Mouse (Mus musculus) lung, postnatal 14 days (tissue): Measurements from ENCODE around the gene Mlec.

Experiments used
- DNase-seq: peaks from one replicate; pipeline ENCODE4 v3.0.0; 2021

Gene Mlec

DNA sequence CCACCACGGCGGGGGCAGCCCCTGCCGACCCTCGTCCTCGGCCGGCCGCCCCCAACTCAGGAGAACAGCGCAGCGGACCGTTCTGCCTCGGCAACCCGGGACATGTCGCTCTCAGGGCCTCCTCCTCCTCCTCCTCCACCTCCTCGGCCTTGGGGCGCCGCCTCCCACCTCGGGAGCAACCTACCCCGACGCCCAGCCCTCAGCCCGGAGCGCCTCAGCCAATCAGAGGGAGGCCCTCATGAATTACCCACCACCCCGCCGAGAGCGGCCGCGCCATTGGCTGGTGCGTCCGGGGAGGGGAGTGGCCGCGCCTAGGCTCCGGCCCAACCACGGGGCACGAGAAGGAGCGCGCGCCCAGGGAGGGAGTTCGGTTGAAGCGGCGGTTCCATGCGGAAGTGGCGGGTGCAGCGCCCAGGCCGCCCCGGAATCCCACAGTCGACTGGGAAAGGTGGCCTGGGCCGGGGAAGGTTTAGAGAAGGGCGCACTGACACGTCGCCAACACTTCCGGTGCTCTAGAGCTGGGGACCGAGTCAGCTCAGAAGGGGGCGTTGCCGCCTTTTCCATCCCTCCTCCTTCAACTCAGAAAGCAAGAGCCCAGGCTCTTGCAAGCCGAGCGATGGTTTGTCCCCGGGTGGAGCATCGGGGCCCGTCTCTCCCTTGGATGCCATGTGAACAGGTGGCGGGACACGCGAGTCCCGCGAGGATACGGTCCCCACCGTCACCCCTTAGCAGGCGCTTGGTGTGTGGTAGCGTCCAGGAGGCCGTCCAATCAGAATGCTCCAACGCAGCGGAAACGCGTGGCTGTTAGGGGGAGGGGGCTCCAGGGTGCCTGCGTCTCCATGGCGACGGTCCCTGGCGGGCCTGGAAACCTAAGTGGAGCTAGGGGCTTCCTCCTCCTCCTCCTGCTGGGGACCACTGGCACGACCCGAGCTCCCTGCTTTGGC lies at the start of gene Mlec:
TSS of gene Mlec (minus strand) at position 140 of the 944 bp plus-strand sequence.
- DNase-seq: peak; percentile 98

GRCm38 (mm10) chr5:115207244-115207643 lies 49.3 kb upstream of the Mlec start:
- no peak for DNase-seq

DNA sequence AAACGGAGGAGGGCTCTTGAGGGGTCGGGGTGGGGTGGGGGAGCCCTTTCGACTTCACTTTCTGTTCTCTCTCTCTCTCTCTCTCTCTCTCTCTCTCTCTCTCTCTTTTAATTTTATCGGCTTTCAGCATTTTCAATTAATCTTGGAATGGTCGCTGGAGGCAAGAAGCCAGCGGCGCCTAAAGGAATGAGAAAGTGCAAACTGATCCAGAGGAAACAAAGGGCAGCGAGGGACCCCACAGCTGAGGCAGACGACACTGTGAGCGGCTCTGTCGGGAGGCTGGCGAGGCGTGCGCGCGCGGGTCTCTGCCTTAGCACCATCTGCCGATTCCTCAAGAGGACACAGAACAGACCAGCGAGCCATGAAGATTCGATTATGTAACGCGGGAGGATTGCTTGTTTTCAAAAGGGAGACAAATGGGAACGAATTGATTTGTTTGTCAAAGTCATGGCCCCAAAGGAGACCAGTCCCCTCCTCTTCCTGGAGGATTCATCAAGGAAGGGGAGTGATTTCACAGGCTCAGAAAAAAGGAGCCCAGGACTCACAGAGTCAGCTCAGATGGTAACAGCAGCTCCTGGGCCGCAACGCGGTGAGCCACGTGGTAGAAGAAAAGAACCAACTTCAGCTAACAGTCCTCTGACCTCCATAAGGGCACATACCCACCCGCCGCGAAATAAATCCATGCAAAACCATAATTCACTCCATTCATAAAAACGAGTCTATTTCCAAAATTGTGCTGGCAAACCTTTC lies 46.8 kb upstream of the Mlec start:
- DNase-seq: peak; percentile 42

- DNase-seq: peak; percentile 48
Measured at GRCm38 (mm10) chr5:115203735-115204561, 46.0 kb upstream of the Mlec start.

DNA sequence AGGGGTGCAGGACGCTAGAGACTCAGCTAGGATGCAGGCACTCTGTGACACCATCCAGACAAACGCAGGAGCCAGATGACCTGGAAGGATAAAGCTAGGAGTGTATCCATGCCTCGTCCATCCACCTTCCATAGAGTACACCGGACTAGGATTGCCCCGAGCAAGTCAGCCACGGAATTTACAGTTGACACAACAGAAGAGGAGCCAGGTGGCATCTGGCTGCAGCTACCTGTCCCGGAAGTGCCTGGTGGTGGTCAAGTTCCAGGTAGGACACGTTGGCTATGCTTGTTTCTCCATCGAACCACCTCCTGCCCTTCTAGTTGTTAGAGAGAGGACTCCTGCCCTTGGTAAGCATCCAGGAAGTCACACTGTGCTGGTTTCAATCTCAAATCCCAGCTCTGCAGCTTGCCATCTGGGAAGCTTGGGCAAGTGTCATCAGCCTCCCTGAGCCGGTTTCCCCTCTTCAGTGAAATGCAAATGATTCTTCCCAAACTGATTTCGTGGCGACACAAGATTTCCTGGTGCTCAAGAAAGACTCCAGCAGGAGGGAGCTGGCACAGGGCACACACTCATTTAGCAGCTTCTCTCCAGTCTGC lies 36.7 kb upstream of the Mlec start:
- no peak for DNase-seq

DNA sequence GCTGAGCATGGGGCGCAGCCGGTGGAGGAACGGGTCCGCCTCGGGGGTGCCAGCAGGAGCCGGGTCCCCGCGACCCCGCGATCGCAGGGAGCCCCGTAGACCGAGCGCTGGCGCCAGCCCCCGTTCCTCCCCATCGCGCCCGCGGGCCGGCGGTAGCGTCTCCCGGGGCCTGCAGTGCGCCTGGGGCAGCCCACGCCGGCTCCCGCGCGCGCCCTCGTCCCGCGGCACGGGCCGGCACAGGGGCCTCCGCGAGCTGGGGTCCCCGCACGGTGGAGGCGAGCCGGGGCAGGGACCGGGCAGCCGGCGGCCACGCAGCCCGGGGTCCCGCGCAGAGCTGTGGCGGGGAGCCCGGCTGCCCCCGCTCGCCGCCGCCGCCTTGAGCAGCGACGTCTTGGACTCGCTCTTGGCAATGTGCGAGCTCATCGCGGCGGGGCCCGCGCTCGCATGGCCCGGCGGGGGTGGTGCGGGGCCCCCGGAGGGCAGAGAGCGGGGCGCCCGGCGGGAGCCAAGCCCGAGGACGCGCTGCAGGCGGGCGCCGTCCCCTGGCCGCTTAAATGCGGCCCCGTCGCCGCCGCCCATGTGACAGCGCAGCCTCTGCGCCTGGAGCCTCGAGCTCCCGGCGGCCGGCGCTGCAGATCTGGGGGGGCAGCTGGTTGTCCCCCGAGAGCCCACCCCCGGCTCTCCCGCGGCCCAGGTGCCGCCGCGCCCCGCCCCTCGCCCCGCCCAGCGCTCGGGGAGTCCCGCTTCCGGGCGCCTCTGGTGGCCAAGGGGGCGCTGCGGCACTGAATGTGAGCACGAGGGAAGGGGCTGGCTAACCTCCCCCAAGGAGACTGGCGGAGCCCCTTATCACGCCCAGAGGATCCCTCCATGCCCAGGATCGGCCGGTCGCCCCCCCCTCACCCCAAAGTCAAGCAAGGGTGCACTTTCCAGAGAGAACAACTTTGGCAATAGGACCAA lies 36.0 kb upstream of the Mlec start, which contains the start of gene Cabp1:
TSS of gene Cabp1 (minus strand) at position 713 of the 957 bp plus-strand sequence.
- DNase-seq: peak; percentile 52

- peak; percentile 61 for DNase-seq
Measured at GRCm38 (mm10) chr5:115193226-115193625, 35.2 kb upstream of the Mlec start.

GRCm38 (mm10) chr5:115192828-115193195 lies 34.8 kb upstream of the Mlec start:
- no peak for DNase-seq

DNA sequence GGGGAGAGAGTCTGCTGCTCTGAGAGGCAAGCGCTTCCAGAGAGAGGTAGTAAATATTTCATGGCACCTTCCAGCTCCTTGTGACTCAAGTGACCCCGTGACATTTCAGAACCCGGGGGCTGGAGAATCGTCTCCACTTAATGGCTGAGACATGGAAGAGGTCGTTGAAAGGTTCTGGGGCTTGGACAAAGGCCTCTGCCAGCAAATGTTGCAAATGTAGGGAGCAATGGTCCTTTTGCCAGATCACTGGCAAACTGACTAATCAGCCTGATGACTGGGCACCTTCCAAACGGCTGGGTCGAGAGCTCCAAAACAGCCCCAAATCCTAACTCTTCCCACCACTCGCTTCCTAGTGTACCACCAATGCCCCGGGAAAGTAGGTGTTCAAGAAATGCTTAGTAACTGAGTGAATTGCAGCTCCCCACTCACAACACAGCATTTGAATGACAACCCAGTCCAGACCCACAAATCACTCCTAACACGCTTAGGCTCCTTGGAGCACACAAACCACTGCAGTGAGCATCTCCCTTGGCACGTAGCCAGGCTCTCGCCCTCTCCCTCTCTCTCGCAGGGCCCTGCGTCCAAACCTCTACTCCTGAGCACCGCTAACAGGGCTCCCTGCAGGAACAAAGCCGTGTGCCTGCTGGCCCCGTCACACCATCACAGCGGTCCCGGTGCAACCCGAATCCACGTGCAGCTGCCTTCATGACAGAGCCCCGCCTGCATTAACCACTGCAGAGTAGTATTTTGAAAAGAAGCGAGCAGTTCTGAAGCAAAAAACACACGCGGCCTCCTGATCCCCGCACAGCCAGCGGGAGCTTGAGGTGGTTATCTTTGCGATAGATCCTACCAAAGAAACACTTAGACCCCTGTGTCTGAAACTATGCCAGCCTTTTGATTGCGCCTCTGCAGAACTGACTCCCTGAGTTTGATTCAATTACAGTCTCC lies 34.2 kb upstream of the Mlec start:
- no peak for DNase-seq

DNA sequence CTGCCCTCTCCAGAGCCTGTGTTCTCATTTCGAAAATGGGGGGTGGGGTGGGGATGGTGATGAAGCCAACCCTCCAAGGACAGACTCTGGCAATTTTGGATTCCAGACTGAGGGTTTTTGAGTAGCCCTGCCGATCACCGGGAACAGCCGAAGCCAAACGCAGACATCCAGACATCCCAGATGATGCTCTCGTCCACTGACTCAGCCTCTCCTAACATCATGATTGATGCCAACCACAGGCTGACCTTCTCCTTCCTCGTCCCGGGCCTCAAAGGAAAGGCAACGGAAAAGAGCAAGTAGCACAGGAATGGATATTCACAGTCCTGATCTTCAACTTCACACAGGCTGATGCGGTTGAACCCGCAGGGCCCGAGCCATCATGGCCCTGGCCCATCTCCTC lies 32.1 kb upstream of the Mlec start:
- no peak for DNase-seq

- DNase-seq: peak; percentile 53
Measured at GRCm38 (mm10) chr5:115188824-115189223, 30.8 kb upstream of the Mlec start.

DNA sequence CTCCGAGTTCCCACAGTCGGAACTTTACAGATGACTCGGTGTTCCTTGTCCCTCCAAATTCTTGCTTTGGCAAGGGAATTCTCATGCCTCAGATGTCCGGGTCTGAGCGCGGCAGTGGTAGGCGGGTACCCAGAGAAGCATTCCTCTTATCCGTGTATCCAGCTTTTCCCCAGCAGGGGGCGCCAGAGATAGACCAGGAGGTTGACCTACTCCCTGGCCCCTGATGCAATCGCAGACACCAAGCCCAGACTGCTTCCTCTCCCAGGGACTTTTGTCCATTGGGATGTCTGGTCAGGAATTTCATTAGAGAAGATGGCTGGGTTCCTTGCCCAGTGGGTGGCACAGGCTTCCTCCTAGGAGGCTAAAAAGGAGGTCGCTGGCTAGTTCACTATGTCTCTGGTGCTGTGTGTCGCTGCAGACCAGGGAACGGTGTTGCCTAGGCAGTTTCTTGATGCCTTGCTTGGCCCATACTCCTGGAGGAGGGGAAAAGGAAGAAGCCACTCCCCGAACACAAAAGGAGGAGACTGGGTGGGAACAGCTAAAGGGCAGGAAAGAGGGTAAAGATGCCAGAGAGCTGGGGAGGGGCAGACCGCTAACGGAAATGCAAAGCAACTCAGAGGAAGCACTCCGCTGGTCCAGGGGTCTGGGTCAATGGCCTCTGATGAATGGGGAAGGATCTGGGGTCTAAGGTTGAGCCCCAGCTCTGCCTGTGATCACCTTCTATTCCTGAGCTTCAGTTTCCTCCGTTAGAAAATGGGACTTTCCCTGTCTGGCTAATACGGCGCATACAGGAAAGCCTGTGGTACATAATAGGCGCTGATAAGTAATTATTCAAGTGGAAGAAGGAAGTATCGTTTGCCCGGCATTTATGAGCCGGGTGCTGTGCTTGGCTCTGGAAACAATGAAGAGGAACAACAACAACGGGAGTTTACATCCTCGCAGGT lies 29.5 kb upstream of the Mlec start:
- DNase-seq: peak; percentile 99

GRCm38 (mm10) chr5:115186371-115187073 lies 28.5 kb upstream of the Mlec start:
- no peak for DNase-seq

- DNase-seq: peak; percentile 61
Measured at GRCm38 (mm10) chr5:115184726-115185125, 26.7 kb upstream of the Mlec start.

- no peak for DNase-seq
Measured at GRCm38 (mm10) chr5:115183482-115183881, 25.5 kb upstream of the Mlec start.

DNA sequence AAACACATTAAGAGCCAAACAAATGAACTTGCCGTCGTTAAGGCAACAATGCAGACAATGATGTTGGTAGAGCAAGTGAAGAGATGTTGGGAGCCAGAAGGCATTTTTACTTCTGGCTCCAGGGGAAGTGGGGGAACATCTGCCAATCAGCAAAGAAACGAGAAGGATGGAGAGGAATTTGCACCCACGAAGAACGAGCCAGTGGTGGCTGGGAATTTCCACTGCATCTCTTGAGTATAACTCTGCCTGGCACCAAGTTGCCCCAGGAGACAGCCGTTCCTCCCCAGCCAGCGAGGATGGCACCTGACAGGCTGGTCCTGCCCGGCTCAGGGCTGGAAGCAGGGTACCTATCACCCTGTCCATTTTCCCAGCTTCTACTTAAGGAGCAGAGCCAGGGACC lies 24.9 kb upstream of the Mlec start:
- DNase-seq: no peak

DNA sequence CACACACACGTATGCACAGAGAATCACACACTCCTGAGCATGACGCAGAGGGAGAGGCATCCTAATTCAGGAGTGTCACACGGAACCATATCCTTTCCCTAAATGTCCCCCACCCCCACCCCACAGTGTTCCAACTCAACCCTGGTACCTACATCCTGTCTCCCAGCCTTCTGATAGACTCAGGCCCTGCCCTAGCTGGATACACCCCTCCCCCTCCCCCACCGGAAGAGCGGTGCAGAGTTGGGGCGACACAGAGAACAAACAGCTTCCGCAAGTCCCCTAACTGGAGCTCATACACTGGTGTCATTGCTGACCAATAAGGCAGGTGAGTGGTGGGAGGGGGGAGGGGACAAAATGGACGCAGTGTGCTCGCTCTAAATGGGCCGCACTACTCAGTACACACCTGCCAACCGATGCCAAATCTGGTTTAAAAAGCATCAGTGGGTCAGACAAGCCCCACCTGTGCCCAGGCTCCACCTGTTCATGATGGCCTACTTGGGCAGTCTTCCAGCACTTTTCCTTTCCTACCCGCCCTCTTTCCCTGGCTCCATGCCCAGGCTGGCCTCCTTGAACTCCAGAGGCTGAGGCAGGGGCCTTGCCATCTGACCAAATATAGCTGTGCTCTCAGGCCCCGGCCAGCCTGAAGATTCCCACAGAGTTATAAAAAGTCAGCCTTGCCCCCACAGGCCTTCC lies 23.4 kb upstream of the Mlec start:
- peak; percentile 50 for DNase-seq

DNA sequence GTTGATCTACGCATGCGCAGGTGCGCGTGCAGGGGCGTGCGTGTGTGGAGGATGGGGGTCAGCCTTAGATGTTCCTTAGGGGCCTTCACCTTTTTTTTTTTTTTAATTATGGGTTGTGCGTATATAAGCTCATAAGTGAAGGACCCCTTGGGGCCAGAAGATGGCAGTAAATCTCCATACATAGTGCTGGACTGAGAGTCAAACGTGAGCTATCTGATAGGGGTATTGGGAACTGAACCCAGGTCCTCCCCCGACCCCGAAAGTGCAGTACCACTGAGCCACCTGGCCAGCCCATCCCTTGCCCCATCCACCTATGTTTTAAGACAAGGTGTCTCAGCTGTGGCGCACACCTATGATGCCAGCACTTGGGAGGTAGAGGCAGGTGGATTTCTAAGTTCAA lies 21.6 kb upstream of the Mlec start:
- no peak for DNase-seq
